Mouse (Mus musculus): Measurements from ENCODE around the gene Zfp1.

DNA sequence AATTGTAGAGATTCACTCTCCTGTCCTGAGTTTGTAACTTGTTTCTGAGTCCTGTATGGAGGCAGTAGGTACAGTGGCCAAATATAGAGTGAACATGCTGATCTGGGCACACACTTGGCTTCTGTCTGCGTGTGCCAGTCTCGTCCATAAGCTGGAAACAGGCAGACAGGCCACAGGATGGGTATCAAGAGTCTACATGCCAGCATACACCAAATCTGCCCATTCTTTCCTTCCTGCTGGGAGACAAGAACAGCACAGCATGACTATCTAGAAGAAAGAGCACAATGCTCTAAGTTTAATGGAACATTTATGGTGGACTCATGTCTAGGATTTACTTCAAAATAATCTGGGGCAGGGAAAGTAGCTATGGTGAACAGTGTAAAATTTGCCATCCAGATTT is 48.2 kb upstream of the Zfp1 start:
- TF ChIP-seq POLR2A (IDR thresholded peaks at IDR 0.05; ENCODE audit: borderline replicate concordance, low read depth, low read length) (no peak), CTCF (IDR thresholded peaks at IDR 0.05; ENCODE audit: low read depth, low read length) (no peak)

All from bone marrow macrophage, adult 2 months (primary cell).